Mouse (Mus musculus) G1E (cell line): ENCODE data around the gene Dip2b. TPM values are rescaled to one million over a fixed set of nuclear protein-coding genes. Genes with fewer than 3 reads are reported as not detected.
A peak's percentile ranks its signal among the peaks of the same experiment; 100 is the strongest.

Experiments
- ATAC-seq: 2 replicates; pipeline ENCODE4 v1.8.0; 2016; ENCODE audit warnings: mild to moderate bottlenecking; ENCODE audit not compliant: insufficient number of reproducible peaks, poor library complexity, low FRiP score, severe bottlenecking; ENCODE audit errors: extremely low read depth
- DNase-seq: peaks from one replicate; pipeline ENCODE4 v3.0.0; 2012; ENCODE audit warnings: low spot score
- H3K27me3 ChIP-seq: 2 replicates; pipeline ENCODE4 v1.6.1; 2012; ENCODE audit warnings: mild to moderate bottlenecking, low read length, inconsistent platforms; ENCODE audit not compliant: insufficient read depth
- H3K36me3 ChIP-seq: replicated peaks from 2 replicates; pipeline ENCODE3; 2012; ENCODE audit warnings: mild to moderate bottlenecking, inconsistent platforms
- H3K4me1 ChIP-seq: 2 replicates; pipeline ENCODE4 v1.6.1; 2012; ENCODE audit warnings: low read depth, low read length, inconsistent platforms, mixed read lengths; ENCODE audit not compliant: insufficient read depth
- H3K4me3 ChIP-seq: 2 replicates; pipeline ENCODE4 v1.5.1; 2012; ENCODE audit warnings: low read depth, mild to moderate bottlenecking, inconsistent platforms, low read length, moderate library complexity, mixed read lengths
- H3K9me3 ChIP-seq: replicated peaks from 2 replicates; pipeline ENCODE4 v1.6.1; 2012; ENCODE audit warnings: inconsistent platforms
- CTCF ChIP-seq: IDR thresholded peaks from 2 replicates; pipeline ENCODE4 v1.5.1; 2012; ENCODE audit warnings: low read depth, low read length, inconsistent platforms, mixed read lengths
- GATA1 ChIP-seq: IDR thresholded peaks from 2 replicates; pipeline ENCODE4 v1.6.1; 2012; ENCODE audit warnings: borderline replicate concordance, low read length, inconsistent platforms, mixed read lengths
- GATA2 ChIP-seq: IDR thresholded peaks from 2 replicates; pipeline ENCODE4 v1.6.1; 2012; ENCODE audit warnings: low read depth, low read length, inconsistent platforms, borderline replicate concordance
- POLR2AphosphoS5 ChIP-seq: IDR thresholded peaks from 2 replicates; pipeline ENCODE4 v1.6.1; 2012; ENCODE audit warnings: low read depth, low read length, inconsistent platforms; ENCODE audit not compliant: insufficient replicate concordance
- TAL1 ChIP-seq: conservative IDR thresholded peaks from 2 replicates; pipeline ENCODE4 v1.6.1; 2012; ENCODE audit warnings: low read depth, low read length, inconsistent platforms, mixed read lengths
- polyA plus RNA-seq: library from polyadenylated mRNA; stranded (reverse); fragments of >175 nt; gene quantifications from 2 replicates; pipeline ENCODE4 v1.2.3, GENCODE M21; 2012
- total RNA-seq, 2 experiments: library from RNA; stranded (forward) in 1 of 2; stranded (reverse) in 1 of 2; fragments of 200-1000 nt in 1 of 2; fragments of >200 nt in 1 of 2; fragmentation: Nextera tagmentation in 1 of 2; gene quantifications; 2 replicates each; pipeline ENCODE4 v1.2.3; 2014 to 2017

The Dip2b gene
- total and polyA plus RNA-seq, 3 experiments = 4.4 to 36.8 (median 21.8) TPM

DNA sequence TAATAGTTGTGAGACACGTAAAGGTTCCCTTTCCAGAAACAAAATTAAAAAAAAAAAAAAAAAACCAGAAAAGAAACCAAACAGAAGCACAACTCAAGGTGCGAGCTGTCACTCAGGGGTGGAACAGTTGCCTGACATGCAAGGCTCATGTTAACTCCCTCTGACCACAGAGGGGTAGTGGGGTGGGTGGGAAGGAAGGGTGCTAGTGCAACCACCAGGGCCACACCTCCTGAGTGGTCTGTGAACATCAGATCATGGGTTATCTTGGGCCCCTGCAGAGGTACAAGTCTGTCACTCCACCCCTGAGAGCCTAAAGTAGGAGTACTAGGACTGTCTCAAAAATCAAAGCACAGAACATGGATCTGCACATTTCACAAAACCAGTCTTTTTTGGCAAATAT lies 65.7 kb downstream of the Dip2b start:
- H3K9me3 ChIP-seq = no peaks in the 10 kb centered on the region
- no peak overlapping the region for H3K4me3 ChIP-seq
- peaks cover 15% of the 10 kb centered on the region for H3K36me3 ChIP-seq
- DNase-seq (no peak), ATAC-seq (no peak)
- no peak for TF ChIP-seq POLR2AphosphoS5
- TF ChIP-seq CTCF = no peak
- TF ChIP-seq TAL1 = no peak
- TF ChIP-seq GATA1 = no peak
- TF ChIP-seq GATA2 = no peak
- no peaks in the 10 kb centered on the region for H3K27me3 ChIP-seq
- H3K4me1 ChIP-seq = peaks cover 11% of the 10 kb centered on the region

DNA sequence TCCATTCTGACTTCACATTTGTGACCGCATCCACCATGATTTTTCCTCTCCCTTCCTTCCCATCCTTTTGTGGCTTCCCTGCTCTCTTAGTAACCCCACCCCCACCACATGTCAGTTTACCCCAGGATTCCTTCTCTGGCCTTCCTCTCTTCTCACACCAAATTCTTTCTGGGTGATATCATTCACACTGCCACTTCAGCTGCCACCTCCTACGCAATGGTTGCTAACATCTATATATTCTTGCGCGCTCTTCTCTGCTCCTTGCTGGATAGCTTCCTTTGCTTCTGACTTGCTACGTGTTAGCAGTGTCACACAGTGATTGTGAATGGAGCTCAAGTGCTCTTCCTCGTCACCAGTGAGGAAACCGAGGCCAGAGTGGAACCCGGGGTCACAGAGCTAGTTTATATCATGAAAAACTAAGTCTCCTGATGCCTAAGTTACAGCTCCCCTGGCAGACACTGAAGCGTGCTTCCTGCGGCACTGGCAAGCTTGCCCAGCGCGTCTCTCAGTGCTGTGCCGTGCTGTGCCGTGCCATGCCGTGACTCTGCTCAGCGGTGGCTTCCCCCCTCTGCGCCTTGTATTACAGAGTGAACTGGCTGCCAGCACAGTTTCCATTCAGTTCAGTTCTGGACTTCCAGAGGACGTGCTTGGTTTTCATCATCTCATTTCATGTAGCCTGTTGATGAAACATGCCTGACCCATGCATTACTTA lies 69.8 kb downstream of the Dip2b start:
- Histone ChIP-seq H3K4me1 (peaks cover 27% of the 10 kb centered on the region), H3K9me3 (no peaks in the 10 kb centered on the region), H3K4me3 (no peak overlapping the region), H3K36me3 (peaks cover 17% of the 10 kb centered on the region), H3K27me3 (no peaks in the 10 kb centered on the region)
- no peak for DNase-seq
- ATAC-seq = no peak
- no peak for TF ChIP-seq TAL1
- TF ChIP-seq POLR2AphosphoS5 = no peak
- no peak for TF ChIP-seq CTCF
- no peak for TF ChIP-seq GATA2
- TF ChIP-seq GATA1 = no peak

GRCm38 (mm10) chr15:100109916-100110315 lies 71.5 kb downstream of the Dip2b start:
- ATAC-seq = no peak
- no peaks in the 10 kb centered on the region for H3K9me3 ChIP-seq
- H3K36me3 ChIP-seq = peaks cover 20% of the 10 kb centered on the region
- no peaks in the 10 kb centered on the region for H3K27me3 ChIP-seq
- no peak for DNase-seq
- no peak overlapping the region for H3K4me3 ChIP-seq
- no peak for TF ChIP-seq GATA2
- no peak for TF ChIP-seq POLR2AphosphoS5
- no peak for TF ChIP-seq TAL1
- no peak for TF ChIP-seq GATA1
- TF ChIP-seq CTCF = no peak
- H3K4me1 ChIP-seq = peaks cover 32% of the 10 kb centered on the region

- H3K9me3 ChIP-seq = no peaks in the 10 kb centered on the region
- no peak overlapping the region; the same call in 1 of the 2 replicates for H3K4me3 ChIP-seq
- H3K27me3 ChIP-seq = no peaks in the 10 kb centered on the region
- no peak for DNase-seq
- no peak for ATAC-seq
- peaks cover 35% of the 10 kb centered on the region for H3K4me1 ChIP-seq
- peaks cover 30% of the 10 kb centered on the region for H3K36me3 ChIP-seq
- TF ChIP-seq GATA2 (no peak), POLR2AphosphoS5 (no peak), TAL1 (no peak), GATA1 (no peak), CTCF (no peak)
Observed at GRCm38 (mm10) chr15:100111891-100112290, 73.4 kb downstream of the Dip2b start.

- no peaks in the 10 kb centered on the region for H3K9me3 ChIP-seq
- DNase-seq (peak; percentile 17), ATAC-seq (no peak; the same call in 1 of the 2 replicates)
- H3K4me3 ChIP-seq = no peak overlapping the region; the same call in 1 of the 2 replicates
- H3K27me3 ChIP-seq = no peaks in the 10 kb centered on the region
- TF ChIP-seq CTCF (no peak), TAL1 (peak; percentile 52), GATA2 (no peak)
- peaks cover 35% of the 10 kb centered on the region for H3K4me1 ChIP-seq
- peaks cover 35% of the 10 kb centered on the region for H3K36me3 ChIP-seq
Observed at GRCm38 (mm10) chr15:100112309-100112966, 74.0 kb downstream of the Dip2b start.

DNA sequence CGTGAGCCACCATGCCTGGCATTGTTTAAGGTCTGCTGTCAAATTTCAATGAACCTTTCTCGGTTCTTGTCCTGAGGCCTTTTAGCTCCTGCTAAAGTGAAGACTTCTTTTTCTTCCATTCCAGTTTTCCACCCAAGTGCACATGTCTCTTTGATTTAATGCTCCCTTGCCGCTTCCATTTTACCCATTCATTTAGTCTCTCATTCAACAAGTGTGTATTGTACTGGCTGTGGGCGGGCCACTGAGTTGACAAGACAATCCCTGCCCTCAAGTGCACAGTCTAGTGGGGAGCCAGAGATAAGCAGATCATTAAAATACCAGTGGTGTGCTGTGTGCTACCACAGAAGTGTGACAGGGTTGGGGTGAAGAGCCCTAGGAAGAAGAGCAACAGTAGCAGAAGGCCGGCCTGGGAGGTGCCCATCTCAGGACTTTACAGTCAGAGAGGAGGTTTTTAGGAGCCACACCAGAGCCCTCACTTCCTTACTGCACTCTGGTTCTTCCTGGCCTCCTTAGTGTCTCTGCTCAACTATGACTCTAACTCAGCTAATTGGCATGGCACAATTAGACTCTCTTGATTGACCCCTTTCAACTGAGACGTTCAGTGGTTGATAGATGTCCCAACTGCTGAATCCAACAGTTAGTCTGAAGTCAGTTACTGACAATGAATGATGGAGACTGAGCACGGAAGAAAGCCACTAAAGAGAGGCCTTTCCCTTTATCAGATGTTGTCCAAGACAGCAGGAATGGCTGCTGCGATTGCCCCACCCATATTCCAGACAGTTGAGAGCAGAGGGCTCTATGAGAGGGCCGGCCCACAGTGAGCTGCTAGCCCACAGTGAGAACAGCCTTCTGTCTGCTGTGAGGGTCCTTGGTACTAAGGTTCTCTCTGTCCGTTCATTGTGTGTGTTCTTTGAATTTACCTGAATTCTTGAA lies 75.1 kb downstream of the Dip2b start:
- Histone ChIP-seq H3K27me3 (no peaks in the 10 kb centered on the region), H3K4me1 (peaks cover 33% of the 10 kb centered on the region), H3K4me3 (peak overlapping the region; percentile 42; the same call in 1 of the 2 replicates), H3K9me3 (no peaks in the 10 kb centered on the region), H3K36me3 (peaks cover 36% of the 10 kb centered on the region)
- DNase-seq (peak; percentile 61), ATAC-seq (peak; percentile 69)
- no peak for TF ChIP-seq GATA2
- TF ChIP-seq TAL1 = no peak
- no peak for TF ChIP-seq POLR2AphosphoS5
- TF ChIP-seq GATA1 = no peak
- no peak for TF ChIP-seq CTCF
